Mouse (Mus musculus) forebrain, postnatal 0 days (tissue): ENCODE results near the gene Cldn15. TPM values are rescaled to one million over a fixed set of nuclear protein-coding genes. Genes with fewer than 3 reads are reported as not detected.
"Not testable (repeated sequence)": the region's sequence is repeated elsewhere in the genome, so short reads cannot be mapped to it uniquely, and the experiment has no call there.

Experiments used
- ATAC-seq: fragments of 200-750 bp; cut with Nextera tagmentation; 2 replicates; pipeline ENCODE4 v1.8.0; 2017; ENCODE audit warnings: mild to moderate bottlenecking, moderate library complexity
- DNase-seq: peaks from one replicate; pipeline ENCODE4 v3.0.0-alpha.2; 2015
- H3K27ac ChIP-seq: fragments of 300-500 bp; sonication (generic); 2 replicates; pipeline ENCODE4 v1.5.1; 2014; ENCODE audit warnings: low read depth, mild to moderate bottlenecking, antibody characterized with exemption, low read length, moderate library complexity, mixed read lengths
- H3K27me3 ChIP-seq: fragments of 300-500 bp; sonication (generic); 2 replicates; pipeline ENCODE4 v1.6.1; 2014; ENCODE audit warnings: mild to moderate bottlenecking, low read length, mixed read lengths; ENCODE audit not compliant: insufficient read depth
- H3K36me3 ChIP-seq: fragments of 300-500 bp; sonication (generic); 2 replicates; pipeline ENCODE4 v1.6.1; 2014; ENCODE audit warnings: mild to moderate bottlenecking, moderate library complexity; ENCODE audit not compliant: insufficient read depth
- H3K4me1 ChIP-seq: fragments of 300-500 bp; sonication (generic); 2 replicates; pipeline ENCODE4 v1.6.1; 2014; ENCODE audit warnings: antibody characterized with exemption; ENCODE audit not compliant: insufficient read depth
- H3K4me2 ChIP-seq: fragments of 300-500 bp; sonication (generic); 2 replicates; pipeline ENCODE4 v1.6.1; 2014; ENCODE audit warnings: low read depth, mild to moderate bottlenecking, moderate library complexity
- H3K4me3 ChIP-seq: fragments of 300-500 bp; sonication (generic); 2 replicates; pipeline ENCODE4 v1.5.1; 2014; ENCODE audit warnings: low read depth, low read length, mixed read lengths
- H3K9ac ChIP-seq: fragments of 300-500 bp; sonication (generic); 2 replicates; pipeline ENCODE4 v1.6.1; 2014; ENCODE audit warnings: mild to moderate bottlenecking
- H3K9me3 ChIP-seq: fragments of 300-500 bp; sonication (generic); 2 replicates; pipeline ENCODE4 v1.6.1; 2016; ENCODE audit warnings: low read length
- CTCF ChIP-seq: sonication (generic); IDR thresholded peaks from 2 replicates; pipeline ENCODE4 v1.5.1; 2016; ENCODE audit warnings: antibody characterized with exemption, control low read depth, low read depth
- WGBS: fragments of 180-500 bp; shearing (Covaris S2); extraction: QIAGEN DNeasy Blood & Tissue Kit; methylation state at CpG from one replicate; pipeline ENCODE4 v1.1.7; 2014; 5-methylcytosine and 5-hydroxymethylcytosine counted together
- polyA plus RNA-seq: library from polyadenylated mRNA; unstranded; fragments of >200 nt; fragmentation: Nextera tagmentation; extraction: Ambion mirVana; gene quantifications from 2 replicates; pipeline ENCODE4 v1.2.1, GENCODE M21; 2015
- total RNA-seq: library from RNA; depleted of rRNA; stranded (reverse); fragments of >200 nt; gene quantifications from 2 replicates; pipeline ENCODE4 v1.2.3, GENCODE M21; 2014

Gene Cldn15
- total and polyA plus RNA-seq, 2 experiments from 2014 or later: 0.13 to 0.33 TPM

DNA sequence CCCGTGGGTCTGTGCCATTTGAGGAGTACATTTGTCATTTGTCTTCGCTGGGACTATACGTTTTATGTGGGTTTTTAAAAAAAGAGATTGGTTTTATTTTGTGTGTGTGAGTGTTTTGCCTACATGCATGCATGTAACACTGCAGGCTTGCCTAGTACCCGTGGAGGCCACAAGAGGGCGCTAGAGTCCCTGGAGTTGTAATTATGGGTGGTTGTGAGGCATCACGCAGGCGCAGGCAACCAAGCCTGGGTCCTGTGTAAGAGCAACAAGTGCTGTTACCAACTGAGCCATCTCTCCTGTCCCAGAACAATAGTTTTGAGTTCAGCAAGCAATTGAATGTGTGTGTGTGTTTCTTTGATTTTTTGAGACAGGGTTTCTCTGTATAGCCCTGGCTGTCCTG is 27.1 kb upstream of the Cldn15 start:
- H3K4me2 ChIP-seq: no peak overlapping the region

DNA sequence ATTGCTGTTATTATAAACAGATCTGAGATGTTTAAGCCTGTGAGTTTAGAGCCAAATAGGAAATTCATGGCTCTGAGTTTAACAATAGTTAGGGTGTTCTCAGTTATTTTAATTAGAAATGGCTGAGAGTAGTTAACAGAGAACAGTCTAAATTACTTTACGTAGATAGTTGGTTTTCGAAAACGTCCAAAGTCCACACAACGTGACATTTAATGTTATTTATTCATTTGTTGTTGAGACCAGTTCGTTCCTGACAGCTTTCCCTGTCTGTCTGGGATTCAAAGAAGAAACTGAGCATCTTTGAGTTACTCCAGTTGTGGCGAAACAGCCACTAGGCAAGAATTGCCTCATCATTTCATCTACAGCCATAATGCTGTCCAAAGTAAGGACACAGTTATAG is 26.4 kb upstream of the Cldn15 start:
- not testable (repeated sequence) for DNase-seq, H3K36me3 ChIP-seq, H3K27ac ChIP-seq, H3K4me3 ChIP-seq, ATAC-seq, H3K9me3 ChIP-seq, H3K4me1 ChIP-seq, H3K27me3 ChIP-seq, H3K4me2 ChIP-seq, H3K9ac ChIP-seq
- 81% methylated on average over 6 of the region's 6 CpGs for WGBS

More for the DNA sequence above, 27.1 kb upstream of the Cldn15 start:
- 71% methylated on average over 7 of the region's 7 CpGs for WGBS
- Histone ChIP-seq H3K27ac (no peak overlapping the region), H3K4me1 (no peaks in the 10 kb centered on the region), H3K4me3 (no peak overlapping the region), H3K9me3 (no peaks in the 10 kb centered on the region), H3K9ac (no peak overlapping the region), H3K36me3 (no peaks in the 10 kb centered on the region; the same call in 1 of the 2 replicates), H3K27me3 (no peaks in the 10 kb centered on the region)
- no peak for DNase-seq
- peak; percentile 50 for TF ChIP-seq CTCF
- no peak for ATAC-seq

DNA sequence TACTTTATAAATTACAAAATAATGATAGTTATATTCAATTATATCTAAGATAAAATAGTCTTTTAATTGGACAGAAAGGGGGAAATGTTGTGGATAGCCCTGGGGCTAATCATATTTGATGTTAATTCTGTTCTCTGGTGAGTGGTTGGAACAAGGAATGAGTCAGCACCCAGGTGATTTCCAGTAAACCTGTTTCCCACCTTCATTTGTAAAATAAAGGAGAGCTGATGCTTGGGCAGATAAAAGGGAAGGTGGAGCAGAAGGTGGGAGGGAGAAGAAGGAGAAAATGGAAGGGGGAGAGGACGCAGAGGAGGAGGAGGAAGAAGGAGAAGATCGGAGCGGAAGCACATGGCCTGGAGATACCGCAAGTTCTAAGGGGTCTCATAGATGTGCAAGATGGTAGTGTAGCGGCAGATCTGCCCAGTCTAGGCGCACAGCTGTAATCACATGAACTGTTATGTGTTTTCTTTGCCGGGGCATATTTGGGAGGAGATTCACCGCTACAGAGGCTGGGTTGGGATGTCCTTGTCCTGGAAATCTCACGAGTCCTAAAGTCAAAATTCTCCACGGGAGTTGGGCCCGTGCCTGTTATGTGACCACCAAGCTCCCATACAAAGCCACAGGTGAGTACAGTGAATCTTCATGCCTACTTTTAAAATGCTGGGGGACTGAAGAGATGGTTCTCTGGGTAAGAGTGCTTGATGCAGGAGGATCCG is 25.4 kb upstream of the Cldn15 start:
- no peak for TF ChIP-seq CTCF

DNA sequence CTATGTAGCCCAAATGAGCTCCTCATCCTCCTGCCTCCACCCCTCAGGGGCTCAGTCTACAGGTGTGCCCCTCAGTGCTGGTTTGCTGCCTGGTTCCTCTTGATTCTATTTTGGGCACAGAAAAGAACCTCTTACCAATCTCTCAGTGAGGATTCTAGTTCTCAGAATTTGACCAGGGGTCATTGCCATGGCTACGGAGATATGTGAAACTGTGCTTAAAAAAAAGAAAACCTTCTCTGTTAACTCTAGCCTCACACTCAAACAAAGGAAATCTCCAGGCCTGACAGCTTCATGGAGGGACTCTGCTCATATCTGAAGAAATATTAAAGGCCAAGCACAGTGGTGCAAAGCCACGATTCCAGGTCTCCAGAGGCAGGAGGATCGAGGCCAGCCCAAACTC is 23.6 kb upstream of the Cldn15 start:
- Histone ChIP-seq H3K9me3 (no peaks in the 10 kb centered on the region), H3K27ac (no peak overlapping the region), H3K4me1 (no peaks in the 10 kb centered on the region), H3K36me3 (no peaks in the 10 kb centered on the region), H3K9ac (no peak overlapping the region), H3K27me3 (no peaks in the 10 kb centered on the region), H3K4me3 (no peak overlapping the region), H3K4me2 (no peak overlapping the region)
- no peak for TF ChIP-seq CTCF
- ATAC-seq (peak; percentile 27; the same call in 1 of the 2 replicates), DNase-seq (no peak)
- WGBS: 82% methylated on average over 3 of the region's 3 CpGs

More for the DNA sequence above, 25.4 kb upstream of the Cldn15 start:
- WGBS: 90% methylated on average over 12 of the region's 12 CpGs
- no peaks in the 10 kb centered on the region for H3K36me3 ChIP-seq
- no peak overlapping the region for H3K9ac ChIP-seq
- no peak overlapping the region for H3K4me2 ChIP-seq
- no peaks in the 10 kb centered on the region for H3K27me3 ChIP-seq
- H3K4me1 ChIP-seq: no peaks in the 10 kb centered on the region
- ATAC-seq (no peak), DNase-seq (no peak)
- no peak overlapping the region for H3K27ac ChIP-seq
- H3K9me3 ChIP-seq: no peaks in the 10 kb centered on the region
- H3K4me3 ChIP-seq: no peak overlapping the region

GRCm38 (mm10) chr5:136943382-136943781 is 23.0 kb upstream of the Cldn15 start:
- H3K27me3 ChIP-seq: no peaks in the 10 kb centered on the region
- no peaks in the 10 kb centered on the region for H3K36me3 ChIP-seq
- TF ChIP-seq CTCF: no peak
- WGBS: 84% methylated on average over 2 of the region's 2 CpGs
- H3K4me2 ChIP-seq: no peak overlapping the region
- H3K4me3 ChIP-seq: no peak overlapping the region
- H3K27ac ChIP-seq: no peak overlapping the region
- ATAC-seq (no peak), DNase-seq (no peak)
- no peaks in the 10 kb centered on the region for H3K9me3 ChIP-seq
- no peaks in the 10 kb centered on the region for H3K4me1 ChIP-seq
- no peak overlapping the region for H3K9ac ChIP-seq

GRCm38 (mm10) chr5:136945084-136945483 is 21.3 kb upstream of the Cldn15 start:
- WGBS: 81% methylated on average over 12 of the region's 12 CpGs

DNA sequence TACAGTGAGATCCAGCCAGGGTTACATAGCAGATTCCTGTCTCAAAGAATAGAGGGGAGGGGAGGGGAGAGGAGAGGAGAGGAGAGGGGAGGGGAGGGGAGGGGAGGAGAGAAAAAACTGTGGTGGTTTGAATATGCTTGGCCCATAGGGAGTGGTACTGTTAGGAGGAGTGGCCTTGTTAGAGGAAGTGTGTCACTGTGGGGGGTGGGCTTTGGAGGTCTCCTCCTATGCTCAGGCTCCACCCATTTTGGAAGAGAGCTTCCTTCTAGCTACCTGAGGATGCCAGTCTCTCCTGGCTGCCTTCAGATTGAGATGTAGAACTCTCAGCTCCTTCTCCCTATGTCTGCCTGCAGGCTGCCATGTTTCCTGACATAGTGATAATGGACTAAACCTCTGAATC is 18.5 kb upstream of the Cldn15 start:
- DNase-seq (no peak), ATAC-seq (no peak)
- no peaks in the 10 kb centered on the region for H3K4me1 ChIP-seq

More at GRCm38 (mm10) chr5:136945084-136945483, 21.3 kb upstream of the Cldn15 start:
- no peak for TF ChIP-seq CTCF
- no peaks in the 10 kb centered on the region for H3K27me3 ChIP-seq
- ATAC-seq (no peak), DNase-seq (no peak)
- no peak overlapping the region for H3K9ac ChIP-seq
- no peaks in the 10 kb centered on the region for H3K4me1 ChIP-seq
- H3K4me2 ChIP-seq: no peak overlapping the region
- H3K9me3 ChIP-seq: no peaks in the 10 kb centered on the region
- H3K4me3 ChIP-seq: no peak overlapping the region
- H3K27ac ChIP-seq: no peak overlapping the region
- no peaks in the 10 kb centered on the region for H3K36me3 ChIP-seq

GRCm38 (mm10) chr5:136949551-136950336 is 16.7 kb upstream of the Cldn15 start:
- not testable (repeated sequence) for DNase-seq, ATAC-seq, H3K4me3 ChIP-seq, H3K27me3 ChIP-seq, H3K27ac ChIP-seq, H3K9ac ChIP-seq, H3K4me1 ChIP-seq, H3K9me3 ChIP-seq, H3K4me2 ChIP-seq, H3K36me3 ChIP-seq
- 83% methylated on average over 14 of the region's 14 CpGs for WGBS

More for the DNA sequence above, 18.5 kb upstream of the Cldn15 start:
- Histone ChIP-seq H3K9me3 (no peaks in the 10 kb centered on the region), H3K27ac (no peak overlapping the region), H3K4me3 (no peak overlapping the region), H3K36me3 (no peaks in the 10 kb centered on the region), H3K9ac (no peak overlapping the region), H3K27me3 (no peaks in the 10 kb centered on the region), H3K4me2 (no peak overlapping the region)
- TF ChIP-seq CTCF: no peak
